Mouse (Mus musculus): ENCODE measurements around the gene Tlk1.

DNA sequence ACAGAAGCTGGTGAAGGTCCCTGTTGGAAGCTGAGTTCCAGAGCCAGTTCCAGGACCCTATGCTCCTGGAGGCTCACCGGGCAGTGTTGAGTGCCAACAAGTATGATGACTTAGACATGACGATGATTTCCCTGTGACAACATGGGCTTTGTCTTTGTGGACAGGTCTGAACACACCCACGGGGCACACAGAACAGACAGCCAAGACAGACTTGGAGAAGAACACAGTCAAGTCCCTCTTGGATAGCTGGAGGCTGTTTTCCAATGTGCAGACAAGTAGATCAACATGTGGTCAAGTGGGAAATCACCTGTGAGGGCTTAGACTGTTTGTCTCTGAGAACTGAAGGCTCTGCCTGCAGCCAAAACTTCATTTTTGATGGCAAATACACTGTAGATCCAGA lies 31.4 kb upstream of the Tlk1 start:
- TF ChIP-seq CTCF (conservative IDR thresholded peaks at IDR 0.05; ENCODE audit: low read length): no peak
- no peak for TF ChIP-seq POU5F1 (IDR thresholded peaks at IDR 0.05; ENCODE audit: borderline replicate concordance, low read length)

Measured in E14TG2a.4 (cell line).